Mouse (Mus musculus): ENCODE results near the gene Bud13. TPM values are rescaled to one million over a fixed set of nuclear protein-coding genes. Genes with fewer than 3 reads are reported as not detected.

Gene Bud13
- polyA plus RNA-seq, 1 experiment from 2014 or later = 14.8 TPM

GRCm38 (mm10) chr9:46338384-46338783, 55.6 kb downstream of the Bud13 start:
- no peak overlapping the region for H3K4me2 ChIP-seq (ENCODE audit: low read depth, low read length)
- no peak overlapping the region for H3K9ac ChIP-seq (replicated peaks; ENCODE audit: low read depth, low read length)
- no peak for ATAC-seq (ENCODE audit: low read depth)
- H3K9me3 ChIP-seq (ENCODE audit: control insufficient read depth, low read length) = no peaks in the 10 kb centered on the region
- H3K27ac ChIP-seq (ENCODE audit: low read depth, low read length) = peak overlapping the region; percentile 29; the same call in 1 of the 2 replicates
- 17% methylated on average over 4 of the region's 4 CpGs for WGBS
- no peaks in the 10 kb centered on the region for H3K36me3 ChIP-seq (ENCODE audit: control insufficient read depth, insufficient read depth, low read length)
- no peak overlapping the region for H3K4me3 ChIP-seq (ENCODE audit: low read depth, low read length)
- peaks cover 13% of the 10 kb centered on the region; the same call in 1 of the 2 replicates for H3K4me1 ChIP-seq (ENCODE audit: control insufficient read depth, insufficient read depth, low read length)
- H3K27me3 ChIP-seq (ENCODE audit: control insufficient read depth, insufficient read depth, low read length) = no peaks in the 10 kb centered on the region

- WGBS = 91% methylated on average over 4 of the region's 4 CpGs
- ATAC-seq (ENCODE audit: low read depth) = no peak
- no peaks in the 10 kb centered on the region for H3K27me3 ChIP-seq (ENCODE audit: control insufficient read depth, insufficient read depth, low read length)
- H3K4me1 ChIP-seq (ENCODE audit: control insufficient read depth, insufficient read depth, low read length) = peaks cover 13% of the 10 kb centered on the region; the same call in 1 of the 2 replicates
- no peaks in the 10 kb centered on the region for H3K36me3 ChIP-seq (ENCODE audit: control insufficient read depth, insufficient read depth, low read length)
- no peak overlapping the region for H3K27ac ChIP-seq (ENCODE audit: low read depth, low read length)
- H3K4me2 ChIP-seq (ENCODE audit: low read depth, low read length) = no peak overlapping the region
- H3K9me3 ChIP-seq (ENCODE audit: control insufficient read depth, low read length) = no peaks in the 10 kb centered on the region
- no peak overlapping the region for H3K4me3 ChIP-seq (ENCODE audit: low read depth, low read length)
- H3K9ac ChIP-seq (replicated peaks; ENCODE audit: low read depth, low read length) = no peak overlapping the region
These were observed 56.3 kb downstream of the Bud13 start for GRCm38 (mm10) chr9:46339051-46339652.

GRCm38 (mm10) chr9:46345887-46346665, 63.3 kb downstream of the Bud13 start:
- Histone ChIP-seq H3K4me1 (ENCODE audit: control insufficient read depth, insufficient read depth, low read length) (no peaks in the 10 kb centered on the region), H3K27me3 (ENCODE audit: control insufficient read depth, insufficient read depth, low read length) (no peaks in the 10 kb centered on the region), H3K4me2 (ENCODE audit: low read depth, low read length) (no peak overlapping the region), H3K27ac (ENCODE audit: low read depth, low read length) (no peak overlapping the region), H3K4me3 (ENCODE audit: low read depth, low read length) (no peak overlapping the region), H3K9ac (replicated peaks; ENCODE audit: low read depth, low read length) (no peak overlapping the region), H3K9me3 (ENCODE audit: control insufficient read depth, low read length) (no peaks in the 10 kb centered on the region), H3K36me3 (ENCODE audit: control insufficient read depth, insufficient read depth, low read length) (no peaks in the 10 kb centered on the region)
- no peak for ATAC-seq (ENCODE audit: low read depth)
- WGBS = 97% methylated on average over 4 of the region's 4 CpGs

Other genes starting within 250 kb of the Bud13 start
- 6.7 and 7.7 TPM in 2 replicates for gene Apoa1, start 54.4 kb upstream of the Bud13 start, polyA plus RNA-seq (2014; fragmentation: Nextera tagmentation; extraction: Ambion mirVana)
- gene Apoc3, start 47.4 kb upstream of the Bud13 start, polyA plus RNA-seq (2014; fragmentation: Nextera tagmentation; extraction: Ambion mirVana) = not detected in 2 replicates
- gene Apoa4, start 42.3 kb upstream of the Bud13 start, polyA plus RNA-seq (2014; fragmentation: Nextera tagmentation; extraction: Ambion mirVana) = not detected in 2 replicates
- gene Apoa5, start 14.4 kb upstream of the Bud13 start, polyA plus RNA-seq (2014; fragmentation: Nextera tagmentation; extraction: Ambion mirVana) = not detected in 2 replicates
- gene Zpr1, start 9.9 kb upstream of the Bud13 start, polyA plus RNA-seq (2014; fragmentation: Nextera tagmentation; extraction: Ambion mirVana) = 55.0 and 59.4 TPM in 2 replicates
- not detected in 2 replicates for gene 4931429L15Rik, start 37.0 kb downstream of the Bud13 start, polyA plus RNA-seq (2014; fragmentation: Nextera tagmentation; extraction: Ambion mirVana)

Data from neural tube, embryonic 14.5 days (tissue).